Mouse (Mus musculus) cerebellum, adult 8-10 months (tissue): ENCODE results near the gene Eps15.

ENCODE experiments used
- DNase-seq: peaks from one replicate; pipeline ENCODE4 v3.0.0; 2022

Gene Eps15

GRCm38 (mm10) chr4:109271803-109272202 is 8.3 kb upstream of the Eps15 start:
- no peak for DNase-seq

- no peak for DNase-seq
Measured at GRCm38 (mm10) chr4:109273586-109274240, 6.4 kb upstream of the Eps15 start.

GRCm38 (mm10) chr4:109280459-109281160 is 542 bp downstream of the Eps15 start:
- peak; percentile 37 for DNase-seq

- DNase-seq = no peak
Measured at GRCm38 (mm10) chr4:109281161-109281560, 1.1 kb downstream of the Eps15 start.

- DNase-seq = no peak
Measured at GRCm38 (mm10) chr4:109281946-109282345, 1.9 kb downstream of the Eps15 start.

GRCm38 (mm10) chr4:109294629-109295028 is 14.6 kb downstream of the Eps15 start:
- no peak for DNase-seq

DNA sequence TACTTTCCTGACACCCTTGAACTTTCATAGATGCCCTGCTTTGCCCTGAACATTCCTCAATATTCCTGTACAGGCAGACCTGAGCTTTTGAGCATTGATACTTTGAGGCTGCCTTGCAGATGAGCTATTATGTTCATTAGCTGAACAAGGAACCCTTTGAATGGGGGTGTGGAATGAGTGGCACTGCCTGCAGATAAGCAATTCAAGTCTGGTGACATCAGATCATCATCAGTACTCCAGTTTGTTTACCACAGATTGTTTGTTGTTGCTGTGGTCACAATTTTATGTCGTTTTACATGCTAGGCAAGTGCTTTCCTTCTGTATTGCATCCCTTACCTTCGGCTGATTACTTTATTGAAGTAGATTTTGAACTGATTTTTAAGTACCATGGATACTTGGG is 16.4 kb downstream of the Eps15 start:
- no peak for DNase-seq

- DNase-seq = no peak
Measured at GRCm38 (mm10) chr4:109299136-109299535, 19.1 kb downstream of the Eps15 start.

DNA sequence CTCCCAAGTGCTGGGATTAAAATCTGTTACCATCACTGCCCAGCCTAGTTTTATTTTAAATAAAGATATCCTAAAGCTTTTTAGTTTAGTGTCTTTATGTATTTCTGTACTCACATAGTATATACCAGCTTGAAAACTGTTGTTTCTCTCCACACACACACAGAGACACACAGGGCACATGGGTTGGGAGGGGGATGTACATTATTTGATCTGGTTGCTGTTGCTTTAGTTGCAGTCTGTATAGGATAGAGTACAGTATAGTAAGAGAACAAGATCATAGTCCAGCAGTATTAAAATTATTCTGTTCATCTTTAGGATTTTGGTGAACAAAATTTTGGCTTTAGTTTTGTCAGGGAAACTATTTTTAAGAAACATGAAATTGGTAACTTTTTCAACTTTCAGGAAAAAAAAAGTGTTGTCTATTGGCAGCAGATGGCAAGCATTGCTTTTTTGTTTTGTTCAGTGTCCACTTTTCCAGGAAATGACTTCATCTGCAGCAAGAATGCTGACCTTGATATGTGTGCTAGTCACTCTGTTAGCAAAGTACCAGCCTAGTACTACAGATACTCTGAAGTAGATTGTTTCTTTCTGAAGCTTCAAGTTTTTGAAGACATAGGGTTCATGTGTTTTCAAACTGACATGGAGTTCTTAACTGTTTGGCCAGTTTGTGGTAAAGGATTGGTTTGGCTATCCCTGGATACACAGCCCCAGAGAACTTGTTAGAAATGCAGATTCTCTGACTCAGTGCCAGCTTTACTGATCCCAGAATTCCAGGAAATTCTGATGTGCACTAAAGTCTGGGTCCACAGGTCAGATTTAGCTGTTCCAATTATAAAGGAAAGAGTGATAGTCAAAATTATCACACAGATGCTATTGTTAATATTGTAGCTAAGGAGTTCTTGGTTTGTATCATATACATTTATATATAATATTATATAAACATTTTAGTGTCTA is 37.1 kb downstream of the Eps15 start:
- DNase-seq = no peak

DNA sequence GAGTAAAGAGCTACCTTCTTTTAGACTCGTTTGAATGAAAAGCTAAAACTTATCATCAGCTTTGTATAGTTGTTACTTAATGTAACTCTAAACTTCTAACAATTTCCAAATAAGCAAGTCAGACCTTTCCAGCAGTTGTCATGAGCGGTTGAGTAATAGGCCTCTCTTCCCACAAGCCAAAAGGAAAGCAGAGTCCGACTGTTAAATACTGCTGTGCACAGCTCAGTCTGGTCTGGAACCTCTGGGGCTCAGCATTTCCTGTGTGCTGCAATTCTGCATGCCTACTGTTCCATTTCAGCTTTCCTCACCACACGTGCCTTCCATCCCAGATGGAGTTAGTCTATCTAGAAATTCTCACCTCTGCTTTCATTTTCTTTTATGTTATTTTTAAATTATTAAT is 56.7 kb downstream of the Eps15 start:
- DNase-seq = no peak

- DNase-seq = no peak
Measured at GRCm38 (mm10) chr4:109341222-109341621, 61.2 kb downstream of the Eps15 start.

- peak; percentile 44 for DNase-seq
Measured at GRCm38 (mm10) chr4:109342783-109343485, 62.9 kb downstream of the Eps15 start.

GRCm38 (mm10) chr4:109343909-109344308 is 63.8 kb downstream of the Eps15 start:
- DNase-seq = peak; percentile 33

DNA sequence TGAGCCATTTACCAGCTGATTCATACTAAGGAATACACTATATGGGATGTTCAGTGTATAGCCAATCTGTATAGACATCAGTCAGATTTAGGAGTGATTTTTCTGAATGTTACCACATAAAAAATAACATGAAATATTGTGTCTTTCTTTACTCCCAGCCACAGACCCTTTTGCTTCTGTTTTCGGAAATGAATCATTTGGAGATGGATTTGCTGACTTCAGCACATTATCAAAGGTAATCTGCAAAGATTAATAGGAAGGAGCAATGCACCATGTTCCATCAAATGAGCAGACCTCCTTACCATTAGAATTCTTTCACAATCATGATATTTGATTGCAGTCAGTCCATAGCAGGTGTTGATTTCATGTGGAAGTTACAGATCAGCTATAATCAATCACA is 98.0 kb downstream of the Eps15 start:
- DNase-seq = no peak

DNA sequence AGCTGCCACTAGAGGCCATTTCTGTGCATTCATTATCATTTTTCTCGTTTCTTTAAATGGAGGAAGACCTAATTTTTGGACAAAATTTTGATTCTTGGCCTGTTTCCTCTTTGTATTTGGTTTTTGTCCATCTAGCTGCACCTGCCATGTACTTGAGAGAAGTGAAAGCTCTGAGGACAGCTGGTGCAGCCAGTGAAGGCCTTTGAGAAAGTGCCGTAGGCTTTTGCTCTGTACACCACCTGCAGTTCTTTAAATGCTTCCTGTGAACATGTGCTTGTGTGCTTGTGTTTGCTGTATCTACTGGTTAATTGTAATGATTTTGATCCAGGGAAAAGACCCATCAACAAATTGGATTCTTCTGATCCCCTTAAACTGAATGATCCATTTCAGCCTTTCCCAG is 102.4 kb downstream of the Eps15 start:
- DNase-seq = peak; percentile 27

GRCm38 (mm10) chr4:109385599-109385998 is 105.5 kb downstream of the Eps15 start:
- DNase-seq = no peak

- DNase-seq = no peak
Measured at GRCm38 (mm10) chr4:109393229-109393779, 113.2 kb downstream of the Eps15 start.

DNA sequence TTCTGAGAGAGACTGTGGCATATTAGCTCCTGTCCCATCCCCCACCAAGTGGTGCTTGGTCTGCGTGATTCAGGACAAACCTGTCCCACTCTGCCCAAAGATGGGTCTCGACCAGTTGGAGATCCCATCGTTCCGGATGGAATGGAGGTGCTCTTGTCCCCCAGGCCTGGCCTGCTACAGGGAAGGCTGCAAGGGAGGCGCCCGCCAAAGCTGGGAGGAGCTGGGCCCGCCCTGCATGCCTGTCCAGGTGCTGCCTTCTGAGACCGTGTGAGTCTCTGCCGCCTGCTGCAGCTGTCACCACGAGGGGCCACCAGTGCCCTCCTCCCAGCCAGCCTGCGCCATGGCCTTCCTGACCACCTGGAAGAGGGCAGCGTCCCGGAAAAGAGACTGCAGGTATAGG is 113.8 kb downstream of the Eps15 start:
- peak; percentile 17 for DNase-seq

- DNase-seq = no peak
Measured at GRCm38 (mm10) chr4:109394314-109395074, 114.4 kb downstream of the Eps15 start.

DNA sequence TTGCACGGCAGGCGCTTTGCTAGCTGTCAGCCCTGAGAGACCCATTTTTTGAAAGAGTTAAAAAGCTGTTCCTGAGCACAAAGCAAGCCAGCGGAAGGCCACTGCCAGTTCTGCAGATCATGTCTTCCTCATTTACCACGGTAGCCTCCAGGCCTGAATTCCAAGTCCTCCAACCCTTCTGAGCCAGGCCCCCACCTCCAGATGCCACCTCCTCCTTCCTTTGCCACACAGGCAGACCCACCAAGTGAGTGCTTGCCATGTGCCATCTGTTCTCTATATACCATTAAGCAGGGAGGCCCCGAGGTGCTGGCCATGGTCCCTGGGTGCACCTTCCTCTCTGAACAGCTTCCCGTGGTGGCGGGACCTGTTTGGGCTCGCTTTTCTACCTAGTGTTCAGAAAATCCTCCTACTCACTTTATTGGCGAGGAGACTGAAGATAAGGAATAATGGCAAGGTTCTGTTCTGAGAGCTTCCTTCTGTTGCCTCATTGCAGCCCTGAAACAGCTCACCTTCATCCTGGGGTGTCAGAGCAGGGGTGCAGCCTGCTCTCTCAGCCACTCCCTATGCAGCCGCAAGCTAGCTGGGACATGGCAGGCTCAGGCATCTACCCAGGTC is 120.4 kb downstream of the Eps15 start:
- DNase-seq = no peak

GRCm38 (mm10) chr4:109401176-109401689 is 121.2 kb downstream of the Eps15 start:
- DNase-seq = no peak
